Mouse (Mus musculus): Measurements from ENCODE around the gene Fgfbp1.

GRCm38 (mm10) chr5:43947330-43947977 lies 34.1 kb downstream of the Fgfbp1 start:
- TF ChIP-seq CTCF (IDR thresholded peaks at IDR 0.05; ENCODE audit: insufficient read depth, low read length) = no peak
- no peak for TF ChIP-seq POLR2A (IDR thresholded peaks at IDR 0.05; ENCODE audit: borderline replicate concordance, extremely low read depth, low read depth, low read length)
